Mouse (Mus musculus): ENCODE measurements around the gene Bri3. TPM values are rescaled to one million over a fixed set of nuclear protein-coding genes. Genes with fewer than 3 reads are reported as not detected.

Bri3 gene
- polyA plus RNA-seq, 3 experiments from 2014 or later: 2.0 to 5.2 (median 3.2) TPM

- no peak for ATAC-seq
These were observed 197.6 kb downstream of the Bri3 start for GRCm38 (mm10) chr5:144441831-144442271.

GRCm38 (mm10) chr5:144446475-144447225 lies 202.4 kb downstream of the Bri3 start:
- no peak for ATAC-seq

- no peak for ATAC-seq
These were observed 203.0 kb downstream of the Bri3 start for GRCm38 (mm10) chr5:144447226-144447616.

- no peak for ATAC-seq
These were observed 203.7 kb downstream of the Bri3 start for GRCm38 (mm10) chr5:144447975-144448374.

- ATAC-seq: no peak
These were observed 208.7 kb downstream of the Bri3 start for GRCm38 (mm10) chr5:144452776-144453455.

GRCm38 (mm10) chr5:144457623-144458287 lies 213.5 kb downstream of the Bri3 start:
- no peak for ATAC-seq

GRCm38 (mm10) chr5:144466987-144467386 lies 222.8 kb downstream of the Bri3 start:
- ATAC-seq: no peak

- no peak for ATAC-seq
These were observed 228.8 kb downstream of the Bri3 start for GRCm38 (mm10) chr5:144473056-144473455.

GRCm38 (mm10) chr5:144479677-144480171 lies 235.5 kb downstream of the Bri3 start:
- ATAC-seq: no peak

- ATAC-seq: no peak
These were observed 239.6 kb downstream of the Bri3 start for GRCm38 (mm10) chr5:144483659-144484375.

GRCm38 (mm10) chr5:144491308-144491707 lies 247.1 kb downstream of the Bri3 start:
- no peak for ATAC-seq

Other genes starting within 250 kb of the Bri3 start
- 10 to 100 TPM; 30.1 to 45.3 (median 40.4) TPM for gene Ccz1, start 229.6 kb upstream of the Bri3 start, polyA plus RNA-seq (2017; shearing (Covaris generic))
- gene Ocm, start 217.8 kb upstream of the Bri3 start, polyA plus RNA-seq (2017; shearing (Covaris generic)): not detected
- 1 to 10 TPM; 3.3 to 3.9 (median 3.6) TPM for gene Lmtk2, start 144.0 kb upstream of the Bri3 start, polyA plus RNA-seq (2017; shearing (Covaris generic))
- under 1 TPM in 2 of 3 experiments, not detected in 1; 0.21 to 0.26 TPM for gene Bhlha15, start 54.2 kb upstream of the Bri3 start, polyA plus RNA-seq (2017; shearing (Covaris generic))
- 10 to 100 TPM; 74.3 to 93.5 (median 81.1) TPM for gene Tecpr1, start 20.8 kb upstream of the Bri3 start, polyA plus RNA-seq (2017; shearing (Covaris generic))
- 1 to 10 TPM in 1 of 3 experiments, under 1 TPM in 2; 0.43 to 1.2 (median 0.67) TPM for gene Baiap2l1, start 113.7 kb downstream of the Bri3 start, polyA plus RNA-seq (2017; shearing (Covaris generic))

All from inflammation-experienced regulatory T-cells, adult 6 months (primary cell).